Mouse (Mus musculus) forebrain, embryonic 14.5 days (tissue): ENCODE results near the gene Lrig1. TPM values are rescaled to one million over a fixed set of nuclear protein-coding genes. Genes with fewer than 3 reads are reported as not detected.

Experiments
- ATAC-seq: fragments of 200-750 bp; cut with Nextera tagmentation; 2 replicates; pipeline ENCODE4 v1.8.0; 2017; ENCODE audit warnings: mild to moderate bottlenecking, moderate library complexity
- DNase-seq: peaks from one replicate; pipeline ENCODE4 v3.0.0-alpha.2; 2015; ENCODE audit warnings: low spot score
- H3K27ac ChIP-seq: fragments of 300-500 bp; sonication (generic); 2 replicates; pipeline ENCODE4 v1.5.1; 2014; ENCODE audit warnings: low read depth, mild to moderate bottlenecking, control low read depth, low read length, moderate library complexity
- H3K27me3 ChIP-seq: fragments of 300-500 bp; sonication (generic); replicated peaks from 2 replicates; pipeline ENCODE4 v1.6.1; 2014; ENCODE audit warnings: low read length, control low read depth, mixed read lengths; ENCODE audit not compliant: control insufficient read depth, insufficient read depth
- H3K36me3 ChIP-seq: fragments of 300-500 bp; sonication (generic); 2 replicates; pipeline ENCODE4 v1.6.1; 2014; ENCODE audit warnings: low read length, control low read depth; ENCODE audit not compliant: control insufficient read depth, insufficient read depth
- H3K4me1 ChIP-seq: fragments of 300-500 bp; sonication (generic); 2 replicates; pipeline ENCODE4 v1.6.1; 2014; ENCODE audit warnings: antibody characterized with exemption, low read length, control low read depth; ENCODE audit not compliant: control insufficient read depth, insufficient read depth
- H3K4me2 ChIP-seq: fragments of 300-500 bp; sonication (generic); 2 replicates; pipeline ENCODE4 v1.6.1; 2014; ENCODE audit warnings: mild to moderate bottlenecking, control low read depth, low read length
- H3K4me3 ChIP-seq: fragments of 300-500 bp; sonication (generic); 2 replicates; pipeline ENCODE4 v1.5.1; 2014; ENCODE audit warnings: low read depth, low read length, control low read depth
- H3K9ac ChIP-seq: fragments of 300-500 bp; sonication (generic); 2 replicates; pipeline ENCODE4 v1.6.1; 2014; ENCODE audit warnings: mild to moderate bottlenecking, low read length, control low read depth, moderate library complexity
- H3K9me3 ChIP-seq: fragments of 300-500 bp; sonication (generic); replicated peaks from 2 replicates; pipeline ENCODE4 v1.6.1; 2016; ENCODE audit warnings: low read length, control low read depth, mixed read lengths; ENCODE audit not compliant: control insufficient read depth
- WGBS: fragments of 180-500 bp; shearing (Covaris S2); extraction: QIAGEN DNeasy Blood & Tissue Kit; methylation state at CpG from one replicate; pipeline ENCODE4 v1.1.7; 2014; 5-methylcytosine and 5-hydroxymethylcytosine counted together
- polyA plus RNA-seq: library from polyadenylated mRNA; unstranded; fragments of >200 nt; fragmentation: Nextera tagmentation; extraction: Ambion mirVana; gene quantifications from 2 replicates; pipeline ENCODE4 v1.2.1, GENCODE M21; 2014

Gene Lrig1
- polyA plus RNA-seq, 1 experiment from 2014 or later, result 8.5 TPM

GRCm38 (mm10) chr6:94613235-94613895, 86.6 kb downstream of the Lrig1 start:
- 80% methylated on average over 6 of the region's 6 CpGs for WGBS
- Histone ChIP-seq H3K4me1 (no peaks in the 10 kb centered on the region), H3K4me2 (no peak overlapping the region), H3K36me3 (peaks cover 80% of the 10 kb centered on the region), H3K9me3 (no peaks in the 10 kb centered on the region), H3K4me3 (no peak overlapping the region), H3K9ac (no peak overlapping the region), H3K27me3 (no peaks in the 10 kb centered on the region), H3K27ac (0 out of 2 replicates have a peak overlapping the region, but pooled peaks have one; percentile 27)
- DNase-seq (peak; percentile 16), ATAC-seq (no peak)

GRCm38 (mm10) chr6:94604546-94604945, 95.4 kb downstream of the Lrig1 start:
- H3K27ac ChIP-seq, result no peak overlapping the region
- peaks cover 59% of the 10 kb centered on the region for H3K36me3 ChIP-seq
- DNase-seq (no peak), ATAC-seq (no peak)
- H3K27me3 ChIP-seq, result no peaks in the 10 kb centered on the region
- H3K9ac ChIP-seq, result no peak overlapping the region
- WGBS, result 88% methylated on average over 2 of the region's 2 CpGs
- no peak overlapping the region for H3K4me3 ChIP-seq
- no peak overlapping the region for H3K4me2 ChIP-seq
- H3K9me3 ChIP-seq, result no peaks in the 10 kb centered on the region
- H3K4me1 ChIP-seq, result no peaks in the 10 kb centered on the region

DNA sequence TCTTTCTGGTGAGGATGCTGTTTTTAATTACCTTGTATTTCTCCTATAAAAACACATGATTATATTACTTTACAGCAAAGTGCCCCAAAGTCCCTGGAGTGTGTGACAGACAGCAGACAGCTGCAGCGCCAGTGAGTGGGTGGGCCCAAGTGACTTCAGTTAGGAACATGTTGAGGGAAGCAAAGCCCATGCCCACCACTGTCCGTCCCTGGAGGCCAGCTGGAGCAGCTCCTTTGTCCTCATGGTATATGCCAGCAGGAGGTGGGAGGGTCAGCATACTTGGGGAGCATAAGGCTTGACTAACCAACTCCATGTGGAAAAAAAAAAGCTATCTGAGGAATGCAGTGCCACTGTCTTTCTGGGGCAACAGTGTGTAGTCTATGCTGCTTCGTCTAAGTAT, 95.9 kb downstream of the Lrig1 start:
- no peaks in the 10 kb centered on the region for H3K27me3 ChIP-seq
- no peak overlapping the region for H3K4me2 ChIP-seq
- H3K9ac ChIP-seq, result no peak overlapping the region
- peaks cover 54% of the 10 kb centered on the region for H3K36me3 ChIP-seq
- no peak overlapping the region for H3K4me3 ChIP-seq
- no peak overlapping the region for H3K27ac ChIP-seq
- H3K9me3 ChIP-seq, result no peaks in the 10 kb centered on the region
- no peak for DNase-seq
- H3K4me1 ChIP-seq, result no peaks in the 10 kb centered on the region
- WGBS, result 45% methylated on average over 3 of the region's 3 CpGs
- ATAC-seq, result no peak

- ATAC-seq, result no peak
- H3K27me3 ChIP-seq, result no peaks in the 10 kb centered on the region
- no peak for DNase-seq
- H3K36me3 ChIP-seq, result peaks cover 32% of the 10 kb centered on the region
- H3K9me3 ChIP-seq, result no peaks in the 10 kb centered on the region
- H3K9ac ChIP-seq, result no peak overlapping the region
- no peaks in the 10 kb centered on the region for H3K4me1 ChIP-seq
- H3K27ac ChIP-seq, result no peak overlapping the region
- no peak overlapping the region for H3K4me2 ChIP-seq
- 77% methylated on average over 5 of the region's 5 CpGs for WGBS
- no peak overlapping the region for H3K4me3 ChIP-seq
Measured at GRCm38 (mm10) chr6:94601811-94602210, 98.1 kb downstream of the Lrig1 start.

DNA sequence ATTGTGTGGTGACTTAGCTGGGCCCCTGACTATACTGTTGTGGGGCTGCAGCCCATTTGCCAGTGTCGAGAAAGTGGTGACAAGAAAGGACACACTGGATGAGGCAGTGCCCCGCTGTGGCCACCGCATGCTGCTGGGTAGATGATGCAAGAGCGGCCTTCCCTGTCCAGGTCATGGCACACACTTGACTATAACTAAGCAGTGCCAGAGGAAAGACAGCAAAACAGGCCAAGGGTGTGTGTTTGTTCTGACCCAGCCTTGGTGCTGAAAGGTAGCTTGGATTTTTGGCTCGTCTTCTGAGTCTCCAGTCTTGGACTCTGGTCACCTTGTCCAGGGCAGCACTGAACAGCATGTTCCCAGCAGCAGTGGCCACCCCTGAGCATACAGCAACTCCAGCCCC, 98.9 kb downstream of the Lrig1 start:
- no peak overlapping the region for H3K27ac ChIP-seq
- 90% methylated on average over 5 of the region's 5 CpGs for WGBS
- H3K4me1 ChIP-seq, result no peaks in the 10 kb centered on the region
- H3K9me3 ChIP-seq, result no peaks in the 10 kb centered on the region
- no peaks in the 10 kb centered on the region for H3K27me3 ChIP-seq
- H3K9ac ChIP-seq, result no peak overlapping the region
- no peak for ATAC-seq
- no peak overlapping the region for H3K4me2 ChIP-seq
- DNase-seq, result no peak
- no peak overlapping the region for H3K4me3 ChIP-seq
- peaks cover 26% of the 10 kb centered on the region for H3K36me3 ChIP-seq

- ATAC-seq, result no peak
- H3K36me3 ChIP-seq, result peaks cover 9% of the 10 kb centered on the region
- no peaks in the 10 kb centered on the region for H3K27me3 ChIP-seq
- 90% methylated on average over 13 of the region's 13 CpGs for WGBS
- H3K9ac ChIP-seq, result no peak overlapping the region
- no peak for DNase-seq
- no peak overlapping the region for H3K4me3 ChIP-seq
- H3K4me2 ChIP-seq, result no peak overlapping the region
- peaks cover 8% of the 10 kb centered on the region for H3K4me1 ChIP-seq
- H3K9me3 ChIP-seq, result no peaks in the 10 kb centered on the region
- no peak overlapping the region for H3K27ac ChIP-seq
Measured at GRCm38 (mm10) chr6:94599016-94599415, 100.9 kb downstream of the Lrig1 start.

DNA sequence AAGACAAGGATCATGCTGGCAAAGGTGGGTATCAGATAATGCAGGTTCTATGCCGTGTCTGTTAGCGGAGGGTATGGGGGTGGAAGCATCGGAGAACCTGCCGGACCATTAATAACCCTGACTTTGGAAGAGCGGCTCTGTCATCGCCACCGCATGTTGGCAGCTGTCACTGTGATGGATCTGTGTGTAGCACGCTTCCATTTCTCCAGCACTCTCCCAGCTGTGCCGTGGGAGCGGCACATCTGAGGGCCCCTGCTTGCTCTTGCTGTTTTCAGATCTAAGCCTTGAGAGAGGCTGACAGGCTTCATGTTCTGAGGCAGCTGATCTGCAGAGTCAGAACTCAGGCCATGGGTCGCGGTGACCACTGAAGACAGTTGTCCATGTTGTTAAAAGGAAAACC, 101.5 kb downstream of the Lrig1 start:
- Histone ChIP-seq H3K9me3 (no peaks in the 10 kb centered on the region), H3K4me2 (no peak overlapping the region), H3K9ac (no peak overlapping the region), H3K27ac (no peak overlapping the region), H3K27me3 (no peaks in the 10 kb centered on the region), H3K4me3 (no peak overlapping the region), H3K4me1 (peaks cover 9% of the 10 kb centered on the region), H3K36me3 (peaks cover 3% of the 10 kb centered on the region)
- no peak for ATAC-seq
- no peak for DNase-seq
- 94% methylated on average over 12 of the region's 12 CpGs for WGBS

DNA sequence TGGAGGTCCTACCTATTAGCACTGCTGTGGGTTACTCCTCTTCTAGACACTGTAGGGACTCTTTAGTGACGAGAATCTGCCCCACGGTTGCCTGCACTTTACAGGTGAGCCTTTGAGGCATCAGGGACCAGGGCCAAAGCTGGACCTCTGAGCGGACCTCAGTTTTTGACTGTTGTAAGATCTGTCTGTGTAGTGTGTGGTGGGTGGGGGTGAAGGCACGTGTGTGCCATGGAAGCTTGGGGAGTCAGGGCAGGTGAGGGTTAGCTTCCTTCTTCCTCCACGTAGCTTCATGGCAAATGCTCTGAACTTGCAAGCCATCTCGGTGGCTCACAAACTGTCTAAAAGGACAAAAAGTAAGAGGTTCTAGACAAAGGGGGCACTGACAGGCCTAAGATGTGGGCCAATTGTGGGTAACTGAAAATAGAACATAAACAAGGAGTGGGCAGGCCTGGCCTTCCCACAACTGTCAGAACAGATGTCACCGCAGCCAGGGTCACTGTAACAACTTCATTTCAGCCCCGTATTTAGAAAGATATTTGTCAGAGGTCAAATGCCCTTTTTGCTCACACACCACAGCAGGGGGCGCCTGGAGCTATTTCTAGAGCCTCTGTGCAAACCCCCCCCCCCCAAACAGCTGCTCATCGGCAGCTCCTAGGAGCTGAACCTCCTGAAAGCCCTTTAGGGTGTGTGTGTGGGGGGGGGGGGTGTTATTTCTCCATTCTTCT, 103.0 kb downstream of the Lrig1 start:
- no peak overlapping the region for H3K4me2 ChIP-seq
- H3K27ac ChIP-seq, result no peak overlapping the region
- 70% methylated on average over 10 of the region's 10 CpGs for WGBS
- H3K27me3 ChIP-seq, result no peaks in the 10 kb centered on the region
- no peaks in the 10 kb centered on the region for H3K36me3 ChIP-seq
- no peak overlapping the region for H3K9ac ChIP-seq
- H3K4me1 ChIP-seq, result peaks cover 9% of the 10 kb centered on the region
- H3K4me3 ChIP-seq, result no peak overlapping the region
- no peaks in the 10 kb centered on the region for H3K9me3 ChIP-seq
- ATAC-seq (no peak), DNase-seq (peak; percentile 35)

DNA sequence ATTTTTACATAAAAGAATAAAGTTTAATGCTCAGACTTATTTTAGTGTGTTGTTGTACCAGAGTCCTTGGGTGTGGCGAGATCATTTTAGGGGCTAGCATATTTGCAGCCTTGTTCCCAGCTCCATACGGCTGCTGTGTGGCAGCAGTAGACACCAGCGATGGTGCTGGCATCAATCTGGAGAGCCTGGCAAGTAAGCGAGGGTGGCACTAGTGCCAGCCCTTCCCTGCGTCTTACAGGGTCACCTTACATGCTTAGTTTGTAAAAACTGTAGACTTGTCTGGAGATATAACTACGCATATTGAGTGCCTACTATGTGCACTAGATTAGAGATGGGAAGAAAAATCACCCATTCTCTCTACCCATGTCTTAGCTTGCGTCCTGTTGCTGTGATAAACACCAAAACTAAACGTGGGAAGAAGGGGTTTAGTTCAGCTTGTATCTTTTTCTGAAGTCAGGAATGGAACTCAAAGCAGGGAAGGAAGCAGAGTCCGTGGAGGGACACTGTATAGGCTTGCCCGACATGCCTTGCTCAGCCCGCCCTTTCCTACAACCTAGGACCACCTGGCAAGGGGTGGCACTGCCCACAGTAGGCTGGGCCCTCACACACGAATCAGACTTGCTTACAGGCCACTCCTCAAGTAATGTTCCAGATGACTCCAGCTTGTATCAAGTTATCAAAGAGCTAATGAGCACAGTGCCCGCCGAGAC, 103.8 kb downstream of the Lrig1 start:
- ATAC-seq (no peak), DNase-seq (no peak)
- Histone ChIP-seq H3K27me3 (no peaks in the 10 kb centered on the region), H3K4me2 (no peak overlapping the region), H3K36me3 (no peaks in the 10 kb centered on the region), H3K4me3 (no peak overlapping the region), H3K27ac (no peak overlapping the region), H3K4me1 (peaks cover 9% of the 10 kb centered on the region), H3K9me3 (no peaks in the 10 kb centered on the region), H3K9ac (no peak overlapping the region)
- 83% methylated on average over 14 of the region's 14 CpGs for WGBS
